Mouse (Mus musculus): ENCODE results near the gene Smim11. TPM values are rescaled to one million over a fixed set of nuclear protein-coding genes. Genes with fewer than 3 reads are reported as not detected.

Gene Smim11
- 10 to 100 TPM; 17.0 to 18.1 TPM for total RNA-seq (2023)

GRCm38 (mm10) chr16:92300649-92301411 is at the start of gene Smim11:
Smim11 (plus strand) TSS chr16:92301286.

GRCm38 (mm10) chr16:92292101-92292500 is 9.0 kb upstream of the Smim11 start, which contains the start of gene Kcne2:
Kcne2 (plus strand) TSS chr16:92292389.

GRCm38 (mm10) chr16:92321341-92321740 is 20.3 kb downstream of the Smim11 start, which contains the start of gene Fam243:
Fam243 (minus strand) TSS chr16:92321441.

GRCm38 (mm10) chr16:92359229-92359628 is 58.1 kb downstream of the Smim11 start, which contains the start of gene Kcne1:
Kcne1 (minus strand) TSS chr16:92359468.

Other genes with a start within 250 kb of the Smim11 start
- gene Mrps6, start 243.0 kb upstream of the Smim11 start, total RNA-seq (2023), result 1 to 10 TPM; 1.9 to 4.7 TPM
- gene Gm49711, start 243.0 kb upstream of the Smim11 start, total RNA-seq (2023), result not detected
- gene Slc5a3, start 243.0 kb upstream of the Smim11 start, total RNA-seq (2023), result 1 to 10 TPM in 1 of 2 experiments, under 1 TPM in 1; 0.62 to 1.0 TPM
- gene Kcne2, start 8.9 kb upstream of the Smim11 start, total RNA-seq (2023), result not detected
- not detected for gene Fam243, start 20.2 kb downstream of the Smim11 start, total RNA-seq (2023)
- gene Kcne1, start 58.2 kb downstream of the Smim11 start, total RNA-seq (2023), result not detected
- 1 to 10 TPM; 7.9 to 9.5 TPM for gene Rcan1, start 169.6 kb downstream of the Smim11 start, total RNA-seq (2023)
- gene Clic6, start 184.4 kb downstream of the Smim11 start, total RNA-seq (2023), result not detected